Mouse (Mus musculus): ENCODE results near the gene Nxph1.

- TF ChIP-seq POLR2A (IDR thresholded peaks at IDR 0.05; ENCODE audit: insufficient read depth, low read depth, low read length) = no peak
- no peak for TF ChIP-seq CTCF (IDR thresholded peaks at IDR 0.05; ENCODE audit: insufficient read depth, low read depth, low read length)
Observed at GRCm38 (mm10) chr6:9133589-9134279, 185.5 kb downstream of the Nxph1 start.
